Comparison of ENCODE assay signal across 14 mouse cellular contexts in genomic region chr12:94066444-94067152, GRCm38 (mm10).
DNase-seq lines count a peak whose midpoint lies in the region; ATAC-seq and TF ChIP-seq lines count a peak whose summit lies in the region.
"Had no signal": no experiment of that assay in that cellular context is flagged by ENCODE, and none has a peak within 500 bp of the region (broad histone marks: within the 10 kb centered on the region; RNA-seq: fewer than 3 reads in every experiment).

No protein-coding gene starts in this region.

- no peak overlapping the region for H3K27ac ChIP-seq in forebrain, embryonic 13.5 days
- no peak overlapping the region for H3K27ac ChIP-seq in forebrain, embryonic 16.5 days (ENCODE audit: low read length)
- no peak overlapping the region for H3K27ac ChIP-seq in lung, embryonic 14.5 days (ENCODE audit: low read depth)
- no peak overlapping the region for H3K27ac ChIP-seq in lung, postnatal 0 days (ENCODE audit: low read length)
- H3K27ac ChIP-seq in limb, embryonic 13.5 days, result no peak overlapping the region
- H3K27ac ChIP-seq: heart, adult 2 months; left cerebral cortex, adult 2 months; macrophage had no signal

- no peak for TF ChIP-seq CTCF in lung, embryonic 14.5 days (IDR thresholded peaks at IDR 0.05; ENCODE audit: low read depth)
- TF ChIP-seq CTCF in lung, postnatal 0 days (IDR thresholded peaks at IDR 0.05), result no peak

- H3K4me3 ChIP-seq in forebrain, embryonic 13.5 days, result no peak overlapping the region
- no peak overlapping the region for H3K4me3 ChIP-seq in forebrain, embryonic 16.5 days (replicated peaks; ENCODE audit: low read length)
- H3K4me3 ChIP-seq in lung, embryonic 14.5 days (ENCODE audit: low read depth, low read length), result no peak overlapping the region
- H3K4me3 ChIP-seq in lung, postnatal 0 days (ENCODE audit: low read depth, low read length), result no peak overlapping the region
- no peak overlapping the region for H3K4me3 ChIP-seq in limb, embryonic 13.5 days
- H3K4me3 ChIP-seq: heart, adult 2 months; left cerebral cortex, adult 2 months had no signal

- no peak for TF ChIP-seq EP300 in lung, postnatal 0 days (IDR thresholded peaks at IDR 0.05)

- DNase-seq in lung, embryonic 14.5 days, result peak; percentile 87
- DNase-seq in lung, postnatal 0 days (ENCODE audit: low spot score), result no peak
- peak; percentile 4 to 5 for DNase-seq in heart, postnatal 14 days
- no peak for DNase-seq in cerebellum, adult 11 months
- DNase-seq in frontal cortex, postnatal 25 days (ENCODE audit: low spot score in 2 of 2), result no peak
- DNase-seq: cerebellum, adult 9-10 months; thymus, adult 18-20 months had no signal

- H3K4me2 ChIP-seq in forebrain, embryonic 13.5 days, result no peak overlapping the region
- H3K4me2 ChIP-seq in forebrain, embryonic 16.5 days (ENCODE audit: low read length), result no peak overlapping the region
- no peak overlapping the region for H3K4me2 ChIP-seq in lung, embryonic 14.5 days
- H3K4me2 ChIP-seq in lung, postnatal 0 days (replicated peaks; ENCODE audit: low read depth, low read length), result no peak overlapping the region
- H3K4me2 ChIP-seq in limb, embryonic 13.5 days (replicated peaks), result 0 out of 2 replicates have a peak overlapping the region, but pooled peaks have one; percentile 19

- ATAC-seq in forebrain, embryonic 13.5 days, result peak; percentile 51; the same call in 1 of the 2 replicates
- ATAC-seq in forebrain, embryonic 16.5 days, result no peak
- peak; percentile 92 for ATAC-seq in lung, embryonic 14.5 days (ENCODE audit: insufficient read depth)
- ATAC-seq in lung, postnatal 0 days, result no peak
- ATAC-seq in limb, embryonic 13.5 days (ENCODE audit: low FRiP score, low read depth), result peak; percentile 76; the same call in 1 of the 2 replicates

- 0 out of 2 replicates have a peak, but pooled peaks cover 6% of the 10 kb centered on the region for H3K4me1 ChIP-seq in forebrain, embryonic 13.5 days
- H3K4me1 ChIP-seq in forebrain, embryonic 16.5 days (replicated peaks; ENCODE audit: control insufficient read depth, insufficient read depth, low read length), result no peaks in the 10 kb centered on the region
- H3K4me1 ChIP-seq in lung, embryonic 14.5 days (ENCODE audit: insufficient read depth), result no peaks in the 10 kb centered on the region
- H3K4me1 ChIP-seq in lung, postnatal 0 days (ENCODE audit: insufficient read depth, low read depth, low read length), result no peaks in the 10 kb centered on the region
- H3K4me1 ChIP-seq in limb, embryonic 13.5 days, result peaks cover 12% of the 10 kb centered on the region; the same call in 1 of the 2 replicates

- H3K9ac ChIP-seq in forebrain, embryonic 13.5 days, result no peak overlapping the region
- H3K9ac ChIP-seq in forebrain, embryonic 16.5 days (replicated peaks; ENCODE audit: low read depth, low read length), result no peak overlapping the region
- H3K9ac ChIP-seq in lung, embryonic 14.5 days, result no peak overlapping the region
- H3K9ac ChIP-seq in lung, postnatal 0 days (replicated peaks; ENCODE audit: low read depth), result no peak overlapping the region
- H3K9ac ChIP-seq in limb, embryonic 13.5 days, result no peak overlapping the region

- no peaks in the 10 kb centered on the region for H3K36me3 ChIP-seq in forebrain, embryonic 13.5 days (ENCODE audit: poor library complexity, severe bottlenecking)
- H3K36me3 ChIP-seq in forebrain, embryonic 16.5 days (ENCODE audit: control insufficient read depth, insufficient read depth), result no peaks in the 10 kb centered on the region
- H3K36me3 ChIP-seq in lung, embryonic 14.5 days (ENCODE audit: insufficient read depth), result no peaks in the 10 kb centered on the region
- no peaks in the 10 kb centered on the region for H3K36me3 ChIP-seq in lung, postnatal 0 days (ENCODE audit: insufficient read depth, low read length)
- no peaks in the 10 kb centered on the region for H3K36me3 ChIP-seq in limb, embryonic 13.5 days

- no peaks in the 10 kb centered on the region for H3K27me3 ChIP-seq in forebrain, embryonic 13.5 days
- no peaks in the 10 kb centered on the region for H3K27me3 ChIP-seq in forebrain, embryonic 16.5 days (replicated peaks; ENCODE audit: control insufficient read depth, insufficient read depth, low read length)
- H3K27me3 ChIP-seq in lung, embryonic 14.5 days (ENCODE audit: insufficient read depth, low read length), result no peaks in the 10 kb centered on the region
- no peaks in the 10 kb centered on the region for H3K27me3 ChIP-seq in lung, postnatal 0 days (replicated peaks; ENCODE audit: insufficient read depth, low read length)
- H3K27me3 ChIP-seq in limb, embryonic 13.5 days, result no peaks in the 10 kb centered on the region
- H3K27me3 ChIP-seq: CH12.LX had no signal

- WGBS in forebrain, embryonic 13.5 days, result 39% methylated on average over 9 of the region's 9 CpGs
- 24% methylated on average over 9 of the region's 9 CpGs for WGBS in forebrain, embryonic 16.5 days
- WGBS in lung, embryonic 14.5 days, result 25% methylated on average over 9 of the region's 9 CpGs
- WGBS in lung, postnatal 0 days, result 33% methylated on average over 9 of the region's 9 CpGs
- WGBS in limb, embryonic 13.5 days, result 41% methylated on average over 9 of the region's 9 CpGs

- intact Hi-C loops in heart, postnatal 14 days (cut with DNase I), result no loop called here

- no peaks in the 10 kb centered on the region for H3K9me3 ChIP-seq in forebrain, embryonic 13.5 days (replicated peaks)
- no peaks in the 10 kb centered on the region for H3K9me3 ChIP-seq in forebrain, embryonic 16.5 days (ENCODE audit: control insufficient read depth, low read length)
- H3K9me3 ChIP-seq in lung, embryonic 14.5 days (ENCODE audit: low read depth, low read length), result no peaks in the 10 kb centered on the region
- no peaks in the 10 kb centered on the region for H3K9me3 ChIP-seq in lung, postnatal 0 days (ENCODE audit: low read length)
- no peaks in the 10 kb centered on the region for H3K9me3 ChIP-seq in limb, embryonic 13.5 days

Comparison
In these comparisons a context has a peak if more than half of its experiments do, and no peak if none do; other contexts are left out.
1. ATAC-seq: peak in forebrain, embryonic 13.5 days (single experiment), lung, embryonic 14.5 days (single experiment) and limb, embryonic 13.5 days (single experiment); none in forebrain, embryonic 16.5 days (single experiment) and lung, postnatal 0 days (single experiment).
2. DNase-seq: peak in lung, embryonic 14.5 days (single experiment) and heart, postnatal 14 days (2 of 2); none in lung, postnatal 0 days (single experiment), cerebellum, adult 11 months (single experiment) and frontal cortex, postnatal 25 days (0 of 2).